31 mouse cellular contexts compared by ENCODE assay signal in the genomic region with DNA sequence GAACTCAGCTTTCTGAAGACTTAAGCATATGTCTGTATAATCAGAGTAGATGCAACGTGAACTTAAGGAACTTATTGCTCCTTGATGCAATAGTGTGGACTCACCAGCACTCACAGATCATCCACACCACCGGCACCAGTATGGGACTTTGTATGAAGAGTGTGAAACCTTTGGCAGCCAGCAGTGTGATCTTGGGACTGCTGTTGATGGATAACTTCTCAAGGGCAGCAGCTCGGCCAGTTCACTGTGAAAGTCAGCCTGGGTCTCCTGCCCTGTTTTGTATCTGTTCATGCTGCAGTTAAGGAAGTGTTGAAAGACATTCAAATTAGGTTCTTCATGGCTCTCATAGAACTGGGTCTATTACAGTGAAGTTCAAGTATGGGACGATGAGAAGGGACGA.
DNase-seq lines count a peak whose midpoint lies in the region; ATAC-seq and TF ChIP-seq lines count a peak whose summit lies in the region.
"Had no signal": no experiment of that assay in that cellular context is flagged by ENCODE, and none has a peak within 500 bp of the region (broad histone marks: within the 10 kb centered on the region; RNA-seq: fewer than 3 reads in every experiment).

No protein-coding gene starts in this region.

- no peak for TF ChIP-seq POLR2A in liver, adult 2 months (IDR thresholded peaks at IDR 0.05; ENCODE audit: extremely low read depth, insufficient read depth, low read length)

- H3K4me3 ChIP-seq in heart, embryonic 14.5 days (ENCODE audit: control insufficient read depth in 1 of 2, insufficient read depth in 1 of 2, low read depth in 1 of 2, low read length in 2 of 2), result no peak overlapping the region
- H3K4me3 ChIP-seq in kidney, embryonic 14.5 days (ENCODE audit: low read length), result no peak overlapping the region
- H3K4me3 ChIP-seq in liver, adult 2 months (ENCODE audit: insufficient read depth, low read depth, low read length), result no peak overlapping the region
- H3K4me3 ChIP-seq in liver, embryonic 11.5 days (ENCODE audit: low read depth, low read length), result no peak overlapping the region
- H3K4me3 ChIP-seq: embryonic facial prominence, embryonic 10.5 days; embryonic facial prominence, embryonic 15.5 days; forebrain, embryonic 12.5 days; heart, adult 2 months; hindbrain, embryonic 10.5 days; hindbrain, embryonic 15.5 days; layer of hippocampus, adult 2 months; left cerebral cortex, adult 2 months; limb, embryonic 12.5 days; lung, embryonic 15.5 days; megakaryocyte, embryonic 14.5 days; midbrain, embryonic 12.5 days; myocyte; neural tube, embryonic 12.5 days had no signal

- no peak overlapping the region for H3K9ac ChIP-seq in heart, embryonic 14.5 days (ENCODE audit: low read length)
- H3K9ac ChIP-seq in kidney, embryonic 14.5 days (ENCODE audit: low read depth, low read length), result no peak overlapping the region
- no peak overlapping the region for H3K9ac ChIP-seq in liver, adult 2 months (ENCODE audit: low read depth, low read length)
- H3K9ac ChIP-seq in liver, embryonic 11.5 days (ENCODE audit: low read depth, low read length), result no peak overlapping the region
- H3K9ac ChIP-seq: embryonic facial prominence, embryonic 15.5 days; forebrain, embryonic 12.5 days; forebrain, postnatal 0 days; hindbrain, embryonic 15.5 days; limb, embryonic 12.5 days; liver, embryonic 14.5 days; lung, embryonic 15.5 days; midbrain, embryonic 12.5 days; neural tube, embryonic 12.5 days had no signal

- H3K9me3 ChIP-seq in heart, embryonic 14.5 days (ENCODE audit: control insufficient read depth, low read length), result no peaks in the 10 kb centered on the region
- no peaks in the 10 kb centered on the region for H3K9me3 ChIP-seq in kidney, embryonic 14.5 days (ENCODE audit: control insufficient read depth, low read length)
- no peaks in the 10 kb centered on the region for H3K9me3 ChIP-seq in liver, embryonic 11.5 days (ENCODE audit: control insufficient read depth, low read length)
- H3K9me3 ChIP-seq: embryonic facial prominence, embryonic 10.5 days; embryonic facial prominence, embryonic 15.5 days; forebrain, embryonic 12.5 days; hindbrain, embryonic 10.5 days; hindbrain, embryonic 15.5 days; limb, embryonic 12.5 days; lung, embryonic 15.5 days; midbrain, embryonic 12.5 days; neural tube, embryonic 12.5 days had no signal

- peaks cover 8% of the 10 kb centered on the region; the same call in 1 of the 2 replicates for H3K79me2 ChIP-seq in liver, adult 2 months (ENCODE audit: control insufficient read depth, insufficient read depth, low read length)

- no peaks in the 10 kb centered on the region for H3K36me3 ChIP-seq in heart, embryonic 14.5 days (ENCODE audit: control insufficient read depth, insufficient read depth, low read length)
- H3K36me3 ChIP-seq in kidney, embryonic 14.5 days (ENCODE audit: control insufficient read depth, insufficient read depth, low read length), result no peaks in the 10 kb centered on the region
- H3K36me3 ChIP-seq in liver, adult 2 months (ENCODE audit: control insufficient read depth, insufficient read depth, low read length), result no peaks in the 10 kb centered on the region
- H3K36me3 ChIP-seq in liver, embryonic 11.5 days (ENCODE audit: control insufficient read depth, insufficient read depth, low read length), result no peaks in the 10 kb centered on the region
- H3K36me3 ChIP-seq: embryonic facial prominence, embryonic 10.5 days; embryonic facial prominence, embryonic 15.5 days; forebrain, embryonic 12.5 days; hindbrain, embryonic 10.5 days; hindbrain, embryonic 15.5 days; limb, embryonic 12.5 days; lung, embryonic 15.5 days; midbrain, embryonic 12.5 days; neural tube, embryonic 12.5 days had no signal

- ATAC-seq in heart, embryonic 14.5 days (ENCODE audit: insufficient number of reproducible peaks, insufficient read depth, low FRiP score, low read depth), result no peak; the same call in 1 of the 2 replicates
- ATAC-seq in kidney, embryonic 14.5 days (ENCODE audit: low FRiP score, low TSS enrichment), result no peak
- ATAC-seq in liver, embryonic 11.5 days (replicated peaks; ENCODE audit: low FRiP score), result no peak
- ATAC-seq: inflammation-experienced regulatory T-cells, adult 6 months; Patski had no signal

- DNase-seq in heart, adult 9 months (ENCODE audit: low spot score in 2 of 2), result no peak
- peak; percentile 29 for DNase-seq in kidney, adult 18-20 months
- peak; percentile 89 for DNase-seq in liver, adult 2 months (ENCODE audit: extremely low read depth, low read depth, low spot score)
- no peak for DNase-seq in liver, embryonic 11.5 days (ENCODE audit: low spot score)
- DNase-seq: adrenal gland, postnatal 10 days; cerebellum, adult 8-10 months; cerebellum, postnatal 25 days; forebrain, postnatal 0 days; right cerebral cortex, adult 18-20 months; spleen, adult 18-20 months; thymus, adult 2 months; thymus, postnatal 36 days had no signal

- no peaks in the 10 kb centered on the region for H3K27me3 ChIP-seq in heart, embryonic 14.5 days (ENCODE audit: control insufficient read depth, insufficient read depth, low read length)
- H3K27me3 ChIP-seq in kidney, embryonic 14.5 days (ENCODE audit: control insufficient read depth, insufficient read depth, low read length), result no peaks in the 10 kb centered on the region
- H3K27me3 ChIP-seq in liver, adult 2 months (ENCODE audit: control insufficient read depth, insufficient read depth, low read length), result no peaks in the 10 kb centered on the region
- no peaks in the 10 kb centered on the region for H3K27me3 ChIP-seq in liver, embryonic 11.5 days (replicated peaks; ENCODE audit: control insufficient read depth, insufficient read depth, low read length)
- H3K27me3 ChIP-seq: embryonic facial prominence, embryonic 15.5 days; forebrain, embryonic 12.5 days; hindbrain, embryonic 15.5 days; limb, embryonic 12.5 days; lung, embryonic 15.5 days; megakaryocyte, embryonic 14.5 days; midbrain, embryonic 12.5 days; neural tube, embryonic 12.5 days; Patski had no signal

- H3K4me2 ChIP-seq in heart, embryonic 14.5 days (ENCODE audit: low read length), result no peak overlapping the region
- H3K4me2 ChIP-seq in kidney, embryonic 14.5 days (replicated peaks; ENCODE audit: low read depth, low read length), result no peak overlapping the region
- H3K4me2 ChIP-seq in liver, embryonic 11.5 days, result no peak overlapping the region
- H3K4me2 ChIP-seq: embryonic facial prominence, embryonic 15.5 days; forebrain, embryonic 12.5 days; hindbrain, embryonic 15.5 days; limb, embryonic 12.5 days; lung, embryonic 15.5 days; midbrain, embryonic 12.5 days; neural tube, embryonic 12.5 days had no signal

- H3K27ac ChIP-seq in heart, embryonic 14.5 days (replicated peaks in 1 of 2; ENCODE audit: control insufficient read depth in 1 of 2, insufficient read depth in 1 of 2, low read depth in 2 of 2, low read length in 2 of 2), result peak overlapping the region; percentile 28 to 50; a peak in 1 of 4 replicates
- no peak overlapping the region for H3K27ac ChIP-seq in kidney, embryonic 14.5 days (ENCODE audit: low read depth, low read length)
- H3K27ac ChIP-seq in liver, adult 2 months (replicated peaks; ENCODE audit: insufficient read depth, low read depth, low read length), result peak overlapping the region; percentile 60
- no peak overlapping the region for H3K27ac ChIP-seq in liver, embryonic 11.5 days (ENCODE audit: low read depth, low read length)
- H3K27ac ChIP-seq: embryonic facial prominence, embryonic 10.5 days; embryonic facial prominence, embryonic 15.5 days; forebrain, embryonic 12.5 days; heart, adult 2 months; hindbrain, embryonic 10.5 days; hindbrain, embryonic 15.5 days; layer of hippocampus, adult 2 months; left cerebral cortex, adult 2 months; limb, embryonic 12.5 days; liver, embryonic 14.5 days; lung, embryonic 15.5 days; midbrain, embryonic 12.5 days; neural tube, embryonic 12.5 days had no signal

- no peak for TF ChIP-seq CTCF in liver, adult 2 months (IDR thresholded peaks at IDR 0.05; ENCODE audit: low read depth, low read length)

- peaks cover 13 to 24% of the 10 kb centered on the region in 2 experiments for H3K4me1 ChIP-seq in heart, embryonic 14.5 days (ENCODE audit: control insufficient read depth in 2 of 2, insufficient read depth in 2 of 2, low read length in 2 of 2)
- no peaks in the 10 kb centered on the region for H3K4me1 ChIP-seq in kidney, embryonic 14.5 days (ENCODE audit: control insufficient read depth, insufficient read depth, low read length)
- H3K4me1 ChIP-seq in liver, adult 2 months (ENCODE audit: control insufficient read depth, insufficient read depth, low read length), result peaks cover 27% of the 10 kb centered on the region
- H3K4me1 ChIP-seq in liver, embryonic 11.5 days (replicated peaks; ENCODE audit: control insufficient read depth, insufficient read depth, low read length), result peaks cover 4% of the 10 kb centered on the region
- H3K4me1 ChIP-seq: embryonic facial prominence, embryonic 10.5 days; embryonic facial prominence, embryonic 15.5 days; forebrain, embryonic 12.5 days; hindbrain, embryonic 15.5 days; lung, embryonic 15.5 days; midbrain, embryonic 12.5 days; neural tube, embryonic 12.5 days had no signal

- 36% methylated on average over 5 of the region's 5 CpGs for WGBS in heart, embryonic 14.5 days
- WGBS in kidney, embryonic 14.5 days, result 82% methylated on average over 5 of the region's 5 CpGs
- 25% methylated on average over 5 of the region's 5 CpGs for WGBS in liver, adult 2 months
- 76% methylated on average over 5 of the region's 5 CpGs for WGBS in liver, embryonic 11.5 days

Comparison
In these comparisons a context has a peak if more than half of its experiments do, and no peak if none do; other contexts are left out.
1. H3K27ac ChIP-seq: peak in heart, embryonic 14.5 days (2 of 2) and liver, adult 2 months (single experiment); none in kidney, embryonic 14.5 days (single experiment) and liver, embryonic 11.5 days (single experiment).
2. DNase-seq: peak in kidney, adult 18-20 months (single experiment) and liver, adult 2 months (single experiment); none in heart, adult 9 months (0 of 2) and liver, embryonic 11.5 days (single experiment).